ENCODE assay signal across 22 mouse cellular contexts in the genomic region with DNA sequence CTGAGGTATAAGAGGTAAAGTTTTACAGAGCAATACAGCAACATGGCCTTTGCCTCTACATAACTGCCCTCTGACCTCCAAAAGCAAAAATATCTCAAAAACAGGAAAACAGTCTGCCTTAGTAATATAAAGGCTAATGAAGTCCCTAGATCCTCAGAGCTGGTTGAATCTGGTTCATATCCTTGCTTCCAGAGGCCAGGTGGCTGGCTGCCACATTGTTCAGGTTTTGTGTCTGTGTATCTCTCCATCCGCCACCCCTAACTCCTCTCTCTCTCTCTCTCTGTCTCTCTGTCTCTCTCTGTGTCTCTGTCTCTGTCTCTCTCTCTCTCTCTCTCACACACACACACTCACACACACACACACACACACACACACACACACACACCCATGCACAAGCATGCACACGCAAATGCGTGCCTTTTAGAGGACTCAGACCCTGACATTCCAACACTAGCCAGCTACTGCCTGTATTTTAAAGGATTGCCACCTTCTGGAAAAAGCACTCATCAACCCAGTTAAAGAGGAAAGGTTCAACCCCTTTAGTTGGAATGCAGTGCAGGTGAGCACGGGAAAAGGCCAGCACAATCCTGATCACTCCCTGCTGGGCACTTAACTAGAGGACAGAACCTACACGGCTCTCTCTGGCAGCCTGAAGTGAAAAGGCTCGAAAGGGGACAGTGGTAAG.
DNase-seq lines count a peak whose midpoint lies in the region; ATAC-seq and TF ChIP-seq lines count a peak whose summit lies in the region.
"Had no signal": no experiment of that assay in that cellular context is flagged by ENCODE, and none has a peak within 500 bp of the region (broad histone marks: within the 10 kb centered on the region; RNA-seq: fewer than 3 reads in every experiment).

No protein-coding gene starts in this region.

- no peaks in the 10 kb centered on the region for H3K36me3 ChIP-seq in kidney, embryonic 14.5 days (ENCODE audit: control insufficient read depth, insufficient read depth, low read length)
- H3K36me3 ChIP-seq in E14TG2a.4 (ENCODE audit: insufficient read depth, low read length) (peaks cover 47% of the 10 kb centered on the region), ES-E14 (ENCODE audit: control insufficient read depth, insufficient read depth, low read length, poor library complexity, severe bottlenecking) (peaks cover 3% of the 10 kb centered on the region; the same call in 1 of the 2 replicates)
- H3K36me3 ChIP-seq in intestine, embryonic 16.5 days (ENCODE audit: control insufficient read depth, insufficient read depth, low read length): no peaks in the 10 kb centered on the region
- H3K36me3 ChIP-seq: heart, embryonic 10.5 days; hindbrain, embryonic 15.5 days; neural tube, embryonic 13.5 days; stomach, embryonic 15.5 days had no signal

- H3K4me3 ChIP-seq in kidney, embryonic 14.5 days (ENCODE audit: low read length): no peak overlapping the region
- H3K4me3 ChIP-seq in E14TG2a.4 (replicated peaks; ENCODE audit: low read length) (peak overlapping the region; percentile 41), ES-E14 (ENCODE audit: insufficient read depth in 1 of 2, low read depth in 1 of 2, low read length in 2 of 2, poor library complexity in 1 of 2, severe bottlenecking in 1 of 2) (no peak overlapping the region)
- H3K4me3 ChIP-seq in intestine, embryonic 16.5 days (ENCODE audit: low read length): no peak overlapping the region
- H3K4me3 ChIP-seq: heart, embryonic 10.5 days; hindbrain, embryonic 15.5 days; layer of hippocampus, adult 2 months; megakaryocyte, embryonic 14.5 days; myocyte; neural tube, embryonic 13.5 days; stomach, embryonic 15.5 days had no signal

- no peaks in the 10 kb centered on the region for H3K4me1 ChIP-seq in kidney, embryonic 14.5 days (ENCODE audit: control insufficient read depth, insufficient read depth, low read length)
- H3K4me1 ChIP-seq in E14TG2a.4 (replicated peaks; ENCODE audit: low read depth, low read length): peaks cover 86% of the 10 kb centered on the region
- peaks cover 8 to 15% of the 10 kb centered on the region in 2 experiments; a peak in 2 of 4 replicates for H3K4me1 ChIP-seq in ES-E14 (ENCODE audit: control insufficient read depth in 2 of 2, insufficient read depth in 2 of 2, low read length in 2 of 2, poor library complexity in 1 of 2)
- no peaks in the 10 kb centered on the region for H3K4me1 ChIP-seq in intestine, embryonic 16.5 days (ENCODE audit: control insufficient read depth, insufficient read depth, low read length)
- H3K4me1 ChIP-seq: heart, embryonic 10.5 days; megakaryocyte, embryonic 14.5 days; stomach, embryonic 15.5 days had no signal

- no peak overlapping the region for H3K4me2 ChIP-seq in kidney, embryonic 14.5 days (replicated peaks; ENCODE audit: low read depth, low read length)
- no peak overlapping the region for H3K4me2 ChIP-seq in intestine, embryonic 16.5 days (ENCODE audit: low read depth, low read length)
- H3K4me2 ChIP-seq: hindbrain, embryonic 15.5 days; neural tube, embryonic 13.5 days; stomach, embryonic 15.5 days had no signal

- no peaks in the 10 kb centered on the region for H3K9me3 ChIP-seq in kidney, embryonic 14.5 days (ENCODE audit: control insufficient read depth, low read length)
- H3K9me3 ChIP-seq in E14TG2a.4 (ENCODE audit: low read length) (no peaks in the 10 kb centered on the region), ES-E14 (ENCODE audit: control insufficient read depth, insufficient read depth, low read depth, low read length) (no peaks in the 10 kb centered on the region)
- H3K9me3 ChIP-seq in intestine, embryonic 16.5 days (ENCODE audit: control insufficient read depth, low read length): no peaks in the 10 kb centered on the region
- H3K9me3 ChIP-seq: heart, embryonic 10.5 days; hindbrain, embryonic 15.5 days; megakaryocyte, embryonic 14.5 days; neural tube, embryonic 13.5 days; stomach, embryonic 15.5 days had no signal

- WGBS in kidney, embryonic 14.5 days: 64% methylated on average over 6 of the region's 6 CpGs
- WGBS in intestine, embryonic 16.5 days: 69% methylated on average over 6 of the region's 6 CpGs

- no peaks in the 10 kb centered on the region for H3K27me3 ChIP-seq in kidney, embryonic 14.5 days (ENCODE audit: control insufficient read depth, insufficient read depth, low read length)
- H3K27me3 ChIP-seq in E14TG2a.4 (ENCODE audit: insufficient read depth, low read length): no peaks in the 10 kb centered on the region
- H3K27me3 ChIP-seq in intestine, embryonic 16.5 days (replicated peaks; ENCODE audit: control insufficient read depth, insufficient read depth, low read length): no peaks in the 10 kb centered on the region
- H3K27me3 ChIP-seq: hindbrain, embryonic 15.5 days; neural tube, embryonic 13.5 days; stomach, embryonic 15.5 days had no signal

- no peak overlapping the region for H3K9ac ChIP-seq in kidney, embryonic 14.5 days (ENCODE audit: low read depth, low read length)
- H3K9ac ChIP-seq in ES-E14 (ENCODE audit: insufficient read depth, low read depth, low read length, poor library complexity, severe bottlenecking): no peak overlapping the region
- H3K9ac ChIP-seq in intestine, embryonic 16.5 days (ENCODE audit: low read depth, low read length): no peak overlapping the region
- H3K9ac ChIP-seq: forebrain, postnatal 0 days; hindbrain, embryonic 15.5 days; neural tube, embryonic 13.5 days; stomach, embryonic 15.5 days had no signal

- H3K27ac ChIP-seq in kidney, embryonic 14.5 days (ENCODE audit: low read depth, low read length): no peak overlapping the region
- peak overlapping the region; percentile 11 for H3K27ac ChIP-seq in ES-E14 (ENCODE audit: insufficient read depth, low read depth, low read length, poor library complexity, severe bottlenecking)
- no peak overlapping the region for H3K27ac ChIP-seq in intestine, embryonic 16.5 days (ENCODE audit: low read length)
- H3K27ac ChIP-seq: heart, embryonic 10.5 days; hindbrain, embryonic 15.5 days; neural tube, embryonic 13.5 days; stomach, embryonic 15.5 days had no signal

- ATAC-seq in kidney, embryonic 14.5 days (ENCODE audit: low FRiP score, low TSS enrichment): no peak
- ATAC-seq in intestine, embryonic 16.5 days: peak; percentile 17
- no peak for ATAC-seq in erythroblast, adult 5-6 weeks (replicated peaks; ENCODE audit: low FRiP score, poor library complexity, severe bottlenecking)
- no peak for ATAC-seq in megakaryocyte-erythroid progenitor cell, adult 5-6 weeks (replicated peaks; ENCODE audit: low FRiP score, low TSS enrichment, poor library complexity, severe bottlenecking)
- ATAC-seq: forebrain, postnatal 0 days had no signal

- in situ Hi-C loops in ES-E14 (cut with MboI; ENCODE audit: low sequenced_read_pairs in 2 of 2, unreplicated experiment in 2 of 2): no loop called here

- DNase-seq in kidney, adult 11 months: peak; percentile 60
- peak; percentile 31 for DNase-seq in ES-E14 (ENCODE audit: low read depth, low spot score)
- DNase-seq in c-Kit-positive CD71-positive TER-119-positive erythroid progenitor cells, embryonic 14.5 days (ENCODE audit: low spot score): no peak
- DNase-seq: adrenal gland, adult 2 months; cerebellum, adult 18-20 months; cerebellum, postnatal 14 days; forebrain, postnatal 0 days; gastrocnemius, postnatal 36 days; midbrain, embryonic 14.5 days; thymus, postnatal 4 days had no signal

- no peak for TF ChIP-seq CTCF in E14TG2a.4 (conservative IDR thresholded peaks at IDR 0.05; ENCODE audit: low read length)

TF ChIP-seq in ES-E14, 5 proteins besides CTCF, POLR2A, EP300 and RAD21:
- no peak for TF ChIP-seq MAFK (IDR thresholded peaks at IDR 0.05; ENCODE audit: insufficient read depth, low read depth, low read length)
- no peak for TF ChIP-seq ZNF384 (IDR thresholded peaks at IDR 0.05; ENCODE audit: low read depth, low read length)
- TF ChIP-seq ZC3H11A (IDR thresholded peaks at IDR 0.05; ENCODE audit: borderline replicate concordance, low read depth, low read length): no peak
- TF ChIP-seq CHD2 (IDR thresholded peaks at IDR 0.05; ENCODE audit: low read depth, low read length): no peak
- TF ChIP-seq HCFC1 (IDR thresholded peaks at IDR 0.05; ENCODE audit: borderline replicate concordance, insufficient read depth, low read length): no peak
